Mouse (Mus musculus) layer of hippocampus, adult 8-10 months (tissue): Measurements from ENCODE around the gene Zbtb7b. TPM values are rescaled to one million over a fixed set of nuclear protein-coding genes. Genes with fewer than 3 reads are reported as not detected.
"Not testable (repeated sequence)": the region's sequence is repeated elsewhere in the genome, so short reads cannot be mapped to it uniquely, and the experiment has no call there.

Experiments used
- DNase-seq, 2 experiments: peaks; one replicate each; pipeline ENCODE4 v3.0.0; 2022; ENCODE audit warnings: low spot score in 2 of 2
- total RNA-seq, 4 experiments: library from RNA; stranded (reverse); gene quantifications; 2 replicates each; pipeline ENCODE4 v1.2.4; 2022

Gene Zbtb7b
- 10 to 100 TPM; 12.6 to 18.7 (median 15.9) TPM for total RNA-seq

DNA sequence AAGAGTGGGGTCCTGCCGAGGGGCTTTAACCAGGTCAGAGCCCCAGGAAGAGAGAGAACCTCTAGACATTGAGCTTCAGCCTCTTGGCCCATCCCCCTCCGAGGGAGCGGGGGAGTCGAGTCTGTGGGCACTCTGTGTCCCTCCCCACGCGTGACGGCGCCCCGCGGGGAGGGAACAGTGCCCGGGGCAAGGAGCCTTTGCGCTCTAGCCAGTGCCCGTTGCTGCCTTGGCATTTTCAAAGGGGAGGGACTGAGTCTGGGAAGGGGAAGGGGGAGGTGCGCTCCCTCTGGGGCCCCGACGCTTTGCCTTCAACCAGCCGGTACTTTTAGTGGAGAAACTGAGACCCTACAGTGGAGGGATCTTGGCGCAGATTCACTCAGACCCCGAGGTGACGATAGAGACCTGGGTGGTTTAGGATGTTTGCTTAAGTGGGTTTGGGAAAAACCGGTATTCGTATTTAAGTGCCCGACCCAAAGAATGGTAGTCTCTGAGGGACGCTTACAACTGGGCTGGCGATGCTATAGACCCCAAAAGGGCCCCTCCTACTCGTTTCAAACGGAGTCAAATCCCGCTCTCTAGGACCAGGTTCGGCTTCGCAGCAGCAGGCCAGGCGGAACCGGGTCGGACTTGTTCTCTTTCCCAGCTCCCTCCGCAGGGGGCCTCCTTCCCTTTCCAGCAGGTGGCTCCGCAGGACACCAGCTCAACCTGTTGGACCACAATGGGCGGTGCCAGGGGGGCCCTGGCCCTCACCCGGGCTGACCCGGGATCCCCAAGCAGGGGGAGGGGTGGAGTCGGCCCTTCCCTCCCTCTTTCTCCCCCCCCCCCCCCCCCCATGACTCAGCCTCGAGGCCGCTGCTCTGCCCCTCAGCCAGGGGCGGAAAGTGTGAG is at the start of gene Zbtb7b:
Gene Zbtb7b, minus strand, starts transcription at position 771 of the 888 bp plus-strand sequence.
- DNase-seq, result peak in 1 of 2 experiments; percentile 68

DNA sequence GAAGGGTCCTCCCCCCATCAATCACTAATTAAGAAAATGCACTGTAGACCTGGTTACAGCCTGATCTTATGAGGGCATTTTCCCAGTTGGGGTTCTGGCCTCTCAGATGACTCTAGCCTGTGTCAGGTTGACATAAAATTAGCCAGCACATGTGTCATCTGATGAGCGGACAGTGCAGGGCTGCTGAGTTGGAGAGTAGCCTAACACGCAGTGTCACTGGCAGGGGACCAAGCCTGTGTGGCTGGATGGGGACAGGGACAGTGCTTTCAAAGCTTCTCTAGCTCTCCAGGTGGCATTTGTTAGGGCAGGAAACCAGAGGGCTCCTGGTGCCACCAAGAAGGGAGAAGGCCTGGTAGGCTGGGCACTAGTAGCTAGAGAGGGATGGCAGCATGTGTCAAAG is 46.1 kb upstream of the Zbtb7b start:
- DNase-seq, result no peak

DNA sequence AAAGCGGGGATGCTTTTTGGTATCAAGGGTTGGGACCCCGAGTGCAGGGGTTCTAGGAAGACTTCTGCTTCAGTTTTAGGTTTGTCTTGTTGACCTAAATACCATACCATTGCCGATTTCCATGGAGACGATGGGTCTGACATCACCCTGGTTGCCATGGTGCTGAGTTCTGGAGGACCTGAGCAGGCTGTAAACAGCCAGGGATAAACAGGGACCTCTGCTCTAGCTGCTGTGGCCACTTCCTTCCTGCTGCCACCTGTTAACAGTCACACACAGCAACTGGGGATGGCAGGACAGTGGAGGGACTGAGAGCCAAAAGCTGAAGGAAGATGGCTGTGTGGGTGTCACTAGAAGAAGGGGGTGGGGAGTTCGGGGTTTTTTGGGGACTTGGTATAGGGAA is 42.7 kb upstream of the Zbtb7b start:
- peak in 1 of 2 experiments; percentile 25 for DNase-seq

DNA sequence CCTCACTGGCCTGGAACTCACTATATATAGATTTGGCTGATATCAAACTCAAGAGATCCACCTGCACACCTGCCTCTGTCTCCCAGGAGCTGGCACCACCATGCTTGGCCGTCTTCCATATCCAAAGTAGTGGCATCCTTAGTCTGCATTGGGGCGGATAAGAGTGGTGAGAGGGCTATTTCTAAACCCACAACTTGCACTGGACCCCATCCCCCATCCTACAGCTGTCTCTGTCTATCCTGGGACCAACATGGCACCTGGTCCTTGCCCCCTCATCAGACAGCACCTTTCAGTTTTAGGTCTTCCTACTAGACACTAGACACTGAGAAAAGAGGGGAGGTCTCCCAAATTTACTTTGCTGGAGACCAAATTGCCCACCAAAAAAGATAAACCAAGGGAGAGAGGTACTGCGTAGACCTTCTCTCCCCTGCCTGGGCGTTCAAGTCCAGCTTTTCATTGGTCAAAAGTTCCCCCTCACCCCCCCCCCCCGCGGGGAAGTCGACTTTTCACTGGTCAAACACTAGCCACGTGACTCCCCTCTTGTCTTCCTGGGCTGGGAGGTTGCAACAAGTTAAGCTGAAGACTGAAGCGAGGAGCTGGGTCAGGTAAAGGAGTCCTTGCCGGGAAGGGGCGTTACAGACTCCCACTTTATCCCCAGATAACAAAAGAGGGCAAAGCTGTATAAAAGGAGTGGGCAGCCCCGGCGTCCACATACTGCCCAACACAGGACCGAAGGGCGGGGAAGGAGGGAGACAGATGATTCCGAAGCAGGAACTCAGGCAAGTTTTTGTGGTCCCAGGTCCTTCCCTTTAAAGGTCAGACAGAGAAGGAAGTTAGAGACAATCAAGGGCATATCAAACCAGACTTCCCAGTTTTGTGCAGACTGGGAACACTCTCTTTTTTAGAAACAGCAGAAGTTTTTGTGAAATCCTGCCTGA is 41.9 kb upstream of the Zbtb7b start, which contains the start of gene Pbxip1:
Gene Pbxip1, plus strand, starts transcription at position 531 of the 938 bp plus-strand sequence.
- no peak for DNase-seq

DNA sequence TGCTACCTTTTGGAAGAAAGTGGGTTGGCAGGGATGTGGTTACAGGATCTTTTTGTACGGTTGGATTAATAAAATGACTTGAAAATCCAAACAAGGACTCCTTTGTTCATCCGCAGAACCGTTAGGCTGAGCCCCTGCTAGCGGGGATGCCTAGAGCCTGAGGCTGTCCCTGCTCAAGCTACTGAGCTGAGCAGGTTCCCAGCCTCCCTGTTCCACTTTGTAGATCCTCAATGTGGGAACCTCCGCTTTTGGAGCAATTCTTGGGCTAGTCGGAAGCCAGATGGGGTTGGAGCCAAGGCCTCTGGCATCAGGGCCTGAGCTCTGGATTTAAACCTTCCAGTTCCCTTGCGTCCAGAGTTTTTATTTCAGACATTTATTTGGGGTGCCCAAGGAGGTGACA is 40.5 kb upstream of the Zbtb7b start:
- DNase-seq, result no peak

DNA sequence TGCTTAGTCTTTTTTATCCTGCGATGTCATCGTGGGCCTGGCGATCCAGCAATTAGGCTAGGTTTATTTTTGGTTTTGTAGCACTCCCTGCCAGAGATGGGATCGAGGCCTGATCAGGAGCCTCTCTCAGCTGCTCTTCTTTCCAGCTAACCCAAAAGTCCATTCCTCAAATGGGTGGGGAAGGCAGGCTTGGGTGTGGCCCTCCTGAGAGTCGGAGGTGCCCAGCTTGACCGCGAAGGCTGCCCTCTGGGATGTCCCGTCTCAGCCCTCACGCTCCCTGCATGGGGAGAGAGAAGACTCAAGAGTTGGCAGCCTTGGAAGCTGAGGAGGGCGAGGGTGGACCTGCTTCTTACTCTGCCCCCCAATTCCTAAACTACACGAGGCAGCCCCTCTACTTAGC is 40.0 kb upstream of the Zbtb7b start:
- DNase-seq, result no peak

DNA sequence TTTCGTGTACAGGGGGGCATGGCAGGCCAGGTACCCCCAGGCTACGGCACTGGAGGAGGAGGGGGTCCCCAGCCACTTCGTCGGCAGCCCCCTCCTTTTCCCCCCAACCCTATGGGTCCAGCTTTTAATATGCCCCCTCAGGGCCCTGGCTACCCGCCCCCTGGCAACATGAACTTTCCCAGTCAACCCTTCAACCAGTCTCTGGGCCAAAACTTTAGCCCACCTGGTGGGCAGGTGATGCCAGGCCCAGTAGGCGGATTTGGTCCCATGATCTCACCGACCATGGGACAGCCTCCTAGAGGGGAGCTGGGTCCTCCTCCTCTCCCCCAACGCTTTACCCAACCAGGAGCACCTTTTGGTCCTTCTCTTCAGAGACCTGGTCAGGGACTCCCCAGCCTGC is 38.0 kb upstream of the Zbtb7b start:
- no peak for DNase-seq

DNA sequence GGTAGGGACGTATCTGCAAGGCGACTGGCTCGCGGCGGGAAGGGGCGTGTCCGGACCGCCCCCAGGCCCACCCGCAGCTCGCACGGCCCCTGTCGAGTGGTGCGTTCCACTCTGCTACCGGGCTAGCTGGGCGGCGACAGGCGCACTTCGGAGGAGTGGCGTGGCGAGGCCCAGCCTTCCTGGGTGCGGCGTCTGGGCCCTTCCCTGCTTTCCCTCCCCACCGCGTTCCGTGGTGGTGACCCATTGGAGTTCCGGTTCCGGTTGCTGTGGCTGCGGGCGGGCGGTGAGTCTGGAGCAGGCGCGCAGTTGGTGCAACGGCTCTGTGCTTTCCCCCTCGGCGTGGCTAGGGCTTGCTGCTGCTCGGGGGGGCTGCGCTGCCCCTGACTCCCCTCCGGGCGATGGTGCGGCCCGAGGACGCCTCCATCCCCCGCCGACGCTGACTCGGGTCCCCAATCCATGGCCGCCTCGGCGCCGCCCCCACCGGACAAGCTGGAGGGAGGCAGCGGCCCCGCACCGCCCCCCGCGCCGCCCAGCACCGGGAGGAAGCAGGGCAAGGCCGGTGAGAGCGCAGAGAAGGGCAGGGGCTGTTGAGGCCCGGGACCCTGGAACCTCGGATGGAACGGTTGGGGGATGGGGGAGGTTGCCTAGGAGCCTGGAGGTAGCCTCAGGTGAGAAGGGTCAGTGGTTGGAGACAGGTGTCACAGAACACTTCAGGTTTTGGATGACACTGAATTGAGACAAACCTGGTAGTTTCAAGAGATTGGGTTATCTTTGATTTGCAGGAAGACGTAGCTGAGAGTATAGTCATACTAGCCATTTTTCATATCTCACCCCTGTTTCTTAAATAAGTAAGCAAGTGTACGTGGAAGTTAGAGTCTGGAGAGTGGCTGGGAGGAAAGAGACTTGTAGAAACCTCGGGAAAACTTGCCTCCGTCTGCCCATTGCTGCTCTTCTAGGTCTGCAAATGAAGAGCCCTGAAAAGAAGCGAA is 35.9 kb upstream of the Zbtb7b start, which contains the start of gene Pygo2:
Gene Pygo2, plus strand, starts transcription at position 44 of the 989 bp plus-strand sequence.
- DNase-seq, result peak; percentile 94 to 95

DNA sequence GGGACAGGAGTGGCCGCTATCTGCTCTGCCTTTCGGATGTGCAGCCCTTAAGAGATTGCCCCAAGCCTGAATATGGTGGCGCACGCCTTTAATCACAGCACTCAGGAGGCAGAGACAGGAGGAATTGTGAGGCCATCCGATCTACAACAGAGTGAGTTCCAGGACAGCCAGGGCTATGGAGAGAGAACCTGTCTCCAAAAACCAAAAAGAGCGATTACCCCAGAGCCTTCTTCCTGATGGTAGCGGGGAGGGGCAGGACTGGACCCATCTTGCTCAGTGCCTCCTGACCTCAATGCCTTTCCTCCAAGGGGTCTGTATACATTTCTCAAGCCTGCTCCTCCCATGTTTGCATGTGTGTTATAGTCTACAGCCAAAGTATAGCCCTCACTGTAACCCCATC is 34.4 kb upstream of the Zbtb7b start:
- not testable (repeated sequence) for DNase-seq

DNA sequence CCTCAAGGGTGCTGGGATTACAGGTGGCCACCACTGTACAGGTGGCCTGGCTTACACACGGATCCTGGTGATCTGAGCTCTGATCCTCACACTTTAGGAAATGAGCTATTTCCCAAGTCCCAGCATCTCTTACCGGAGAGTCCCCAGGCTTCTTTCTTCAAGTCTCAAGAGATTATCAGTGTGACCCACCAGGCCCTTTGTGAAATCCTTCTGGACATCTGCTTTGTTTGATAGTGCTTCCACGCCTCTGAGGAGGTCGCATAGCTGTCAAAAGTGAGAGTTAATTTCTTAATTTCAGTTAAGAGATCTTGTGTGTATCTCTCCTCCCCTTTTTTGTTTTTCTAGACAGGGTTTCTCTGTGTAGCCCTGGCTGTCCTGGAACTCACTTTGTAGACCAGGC is 31.3 kb upstream of the Zbtb7b start:
- DNase-seq, result no peak

DNA sequence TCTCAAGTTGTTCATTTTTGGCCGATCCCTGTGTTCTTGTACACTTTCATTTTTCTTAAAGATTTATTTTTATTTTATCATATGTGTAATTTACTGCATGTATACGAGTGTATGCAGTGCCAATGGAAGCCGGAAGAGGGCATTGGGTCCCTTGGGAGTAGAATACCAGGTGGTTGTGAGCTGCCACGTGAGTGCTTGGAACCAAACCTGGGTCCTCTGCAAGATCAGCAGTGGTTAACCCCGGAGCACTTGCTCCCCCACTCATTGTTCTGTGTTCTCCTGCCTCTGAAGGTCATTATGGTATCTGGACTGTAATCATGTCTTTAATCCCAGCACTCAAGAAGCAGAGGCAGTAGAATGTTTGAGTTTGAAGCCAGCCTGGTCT is 30.6 kb upstream of the Zbtb7b start:
- no peak for DNase-seq

DNA sequence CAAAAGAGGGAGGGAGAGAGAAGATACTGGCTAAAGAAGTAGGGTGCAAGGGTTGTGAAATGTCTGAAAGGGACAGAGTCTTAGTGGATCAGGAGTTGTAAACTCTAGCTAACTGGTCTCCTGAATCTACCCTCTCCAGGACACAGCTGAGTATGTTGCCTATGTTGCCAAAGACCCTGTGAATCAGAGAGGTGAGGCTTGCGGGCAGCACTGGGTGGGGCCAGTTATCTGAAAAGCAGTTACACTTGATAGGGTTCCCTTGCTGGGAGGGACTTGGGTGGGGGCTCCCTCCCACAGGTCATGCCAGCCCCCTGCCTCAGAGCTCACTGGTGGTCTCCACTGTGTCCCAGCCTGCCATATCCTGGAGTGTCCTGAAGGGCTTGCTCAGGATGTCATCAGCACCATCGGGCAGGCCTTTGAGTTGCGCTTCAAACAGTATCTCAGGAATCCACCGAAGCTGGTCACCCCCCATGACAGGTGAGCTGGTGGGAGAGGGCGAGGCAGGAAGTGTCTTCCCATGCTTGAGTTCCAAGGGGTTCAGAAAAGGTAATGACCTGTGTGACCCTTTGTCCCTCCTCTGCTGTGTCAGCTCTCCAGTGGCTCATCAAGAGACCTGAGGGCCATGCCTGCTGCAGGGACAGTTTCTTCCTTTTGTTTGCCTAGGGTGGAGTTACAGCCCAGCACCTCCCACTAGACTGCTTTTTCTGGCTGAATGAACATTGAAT is 30.0 kb upstream of the Zbtb7b start:
- no peak for DNase-seq

DNA sequence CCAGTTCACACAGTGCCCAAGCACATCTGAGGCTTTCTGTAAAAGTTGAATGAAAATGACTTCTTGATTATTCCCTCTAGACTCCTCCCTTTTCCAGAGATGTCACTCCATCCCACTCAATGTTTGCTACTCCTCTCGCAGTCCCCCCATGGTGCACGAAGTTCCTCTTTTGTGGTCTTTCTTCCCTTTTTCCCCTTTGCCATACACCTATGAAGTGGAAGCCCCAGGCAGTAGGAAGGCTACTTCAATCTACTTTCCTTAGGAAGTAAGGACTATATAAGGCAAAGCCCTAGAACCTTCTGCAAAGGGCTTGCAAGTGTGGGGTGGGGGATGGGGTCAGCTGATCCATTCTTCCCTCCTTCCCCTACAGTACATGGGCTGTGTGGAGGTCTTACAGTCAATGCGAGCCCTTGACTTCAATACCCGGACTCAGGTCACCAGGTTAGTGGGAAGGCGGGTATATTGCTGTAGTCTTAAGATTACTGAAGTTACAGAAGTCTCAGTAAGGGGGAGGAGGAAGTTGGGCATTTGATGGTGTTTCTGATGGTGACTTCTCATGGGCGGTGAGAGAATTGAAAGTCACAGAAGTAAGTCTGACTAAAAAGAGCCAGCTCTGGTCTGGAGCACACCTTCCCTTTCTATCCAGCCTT is 28.1 kb upstream of the Zbtb7b start:
- DNase-seq, result no peak

DNA sequence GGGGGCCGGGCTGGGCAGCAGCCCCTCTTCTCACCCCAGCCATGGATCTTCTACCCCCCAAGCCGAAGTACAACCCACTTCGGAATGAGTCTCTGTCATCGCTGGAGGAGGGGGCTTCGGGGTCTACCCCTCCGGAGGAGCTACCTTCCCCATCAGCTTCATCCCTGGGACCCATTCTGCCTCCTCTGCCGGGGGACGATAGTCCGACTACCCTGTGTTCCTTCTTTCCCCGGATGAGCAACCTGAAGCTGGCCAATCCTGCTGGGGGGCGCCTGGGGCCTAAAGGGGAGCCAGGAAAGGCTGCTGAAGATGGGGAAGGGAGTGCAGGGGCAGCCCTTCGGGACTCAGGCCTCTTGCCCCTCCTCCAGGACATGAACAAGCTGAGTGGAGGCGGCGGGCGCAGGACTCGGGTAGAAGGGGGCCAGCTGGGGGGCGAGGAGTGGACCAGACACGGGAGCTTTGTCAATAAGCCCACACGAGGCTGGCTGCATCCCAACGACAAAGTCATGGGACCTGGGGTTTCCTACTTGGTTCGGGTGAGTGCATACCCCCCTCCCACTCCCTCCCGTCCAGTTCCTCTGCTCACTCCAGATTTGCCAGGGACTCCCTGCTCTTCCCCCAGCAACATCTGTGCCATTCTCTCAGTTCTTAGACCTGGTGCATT is 27.4 kb upstream of the Zbtb7b start:
- DNase-seq, result no peak

DNA sequence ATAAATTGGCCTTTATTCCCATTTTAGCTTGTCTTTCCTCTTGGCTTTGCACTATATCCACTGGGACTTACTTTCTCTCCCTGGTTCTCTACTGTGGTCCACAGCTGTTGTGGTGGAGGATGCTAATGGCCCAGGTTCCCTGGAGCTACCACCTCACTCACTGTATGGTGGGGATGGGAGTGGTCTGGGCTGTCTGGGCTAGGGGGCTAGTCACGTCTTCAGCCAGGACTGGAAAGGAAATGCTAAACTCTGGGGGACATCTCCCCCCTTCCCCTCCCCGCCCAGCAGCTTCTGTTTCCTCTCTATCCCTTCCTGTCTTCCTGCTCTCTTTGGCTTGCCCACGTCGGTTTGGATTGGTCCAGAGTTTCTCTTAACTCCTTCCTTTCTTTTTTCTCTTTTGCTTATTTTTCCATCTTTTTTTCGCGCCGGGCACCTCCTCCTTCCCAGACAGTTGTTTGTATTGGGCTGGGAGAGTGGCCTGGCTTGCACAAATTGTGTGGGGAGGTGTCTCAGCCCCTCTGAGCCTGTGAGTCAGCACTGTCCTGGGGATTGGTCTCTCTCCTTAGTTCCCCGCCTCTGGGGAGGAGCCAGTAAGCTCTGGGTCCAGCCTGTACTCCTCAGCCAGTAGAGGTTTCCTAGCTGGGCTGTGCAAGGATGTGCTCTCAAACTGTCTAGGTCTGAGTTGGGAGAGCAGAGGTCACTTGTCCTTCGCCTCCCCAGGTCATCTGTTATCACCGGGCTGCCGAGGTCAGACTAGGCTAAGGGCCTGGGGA is 26.6 kb upstream of the Zbtb7b start:
- peak; percentile 69 to 72 for DNase-seq

DNA sequence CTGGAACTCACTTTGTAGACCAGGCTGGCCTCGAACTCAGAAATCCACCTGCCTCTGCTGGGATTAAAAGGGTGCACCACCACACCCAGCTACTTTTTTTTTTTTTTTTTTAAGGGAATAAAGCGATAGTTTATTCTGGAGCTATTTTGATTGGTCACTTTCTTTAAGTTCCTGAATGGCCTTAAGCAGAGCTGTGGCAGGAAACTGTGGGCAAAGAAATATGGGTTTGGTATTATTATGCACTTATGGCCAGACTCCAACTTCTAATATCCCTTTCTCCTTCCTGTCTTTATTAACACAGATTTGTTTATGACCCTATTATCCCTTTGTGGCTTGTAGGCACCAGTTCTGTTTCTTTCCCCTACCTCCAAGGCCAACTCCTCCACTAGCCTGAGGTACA is 25.8 kb upstream of the Zbtb7b start:
- DNase-seq, result no peak

DNA sequence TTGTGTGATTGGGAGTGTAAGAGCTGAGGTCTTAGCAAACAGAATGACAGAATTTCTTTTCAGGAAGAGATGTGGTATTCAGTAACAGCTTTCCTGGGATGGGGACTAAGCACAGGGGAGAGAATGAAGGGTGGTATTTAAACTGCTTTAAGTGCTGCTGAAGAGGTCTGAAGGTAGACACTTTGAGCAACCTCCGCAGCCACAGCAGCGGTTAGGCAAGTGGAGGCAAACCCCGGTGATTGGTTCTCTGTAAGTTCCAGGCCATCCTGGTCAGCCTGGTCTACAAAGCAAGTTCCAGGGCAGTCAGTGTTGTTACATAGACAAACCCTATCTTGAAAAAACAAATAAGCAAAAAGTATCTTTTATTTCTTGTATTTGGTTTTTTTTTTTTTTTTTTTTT is 25.4 kb upstream of the Zbtb7b start:
- no peak for DNase-seq

DNA sequence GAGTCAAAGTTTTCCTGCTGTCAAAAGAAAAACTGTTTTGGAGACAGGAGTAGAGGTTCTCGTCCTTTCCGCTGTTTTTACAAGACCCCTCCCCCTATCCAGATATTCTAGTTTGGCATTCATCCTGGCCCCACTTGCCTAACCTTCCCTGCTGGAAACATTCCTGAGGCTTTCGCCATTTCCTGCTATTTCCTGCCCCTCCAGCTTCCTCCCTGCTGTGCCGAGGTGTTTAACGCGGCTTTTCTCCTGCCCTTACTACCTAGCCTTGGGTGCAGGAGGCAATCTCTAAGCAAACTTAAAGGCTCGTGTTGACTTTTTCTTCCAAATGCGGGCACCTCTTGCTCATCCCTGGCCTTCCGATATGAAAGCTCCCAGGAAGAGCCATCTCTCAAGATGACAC is 25.0 kb upstream of the Zbtb7b start:
- DNase-seq, result no peak
